Mouse (Mus musculus) intestine, postnatal 0 days (tissue): Measurements from ENCODE around the gene Sfxn5. TPM values are rescaled to one million over a fixed set of nuclear protein-coding genes. Genes with fewer than 3 reads are reported as not detected.

Experiments used
- ATAC-seq: fragments of 200-750 bp; cut with Nextera tagmentation; 2 replicates; pipeline ENCODE4 v1.8.0; 2017; ENCODE audit warnings: mild to moderate bottlenecking, moderate TSS enrichment, moderate library complexity
- H3K27ac ChIP-seq: fragments of 300-500 bp; sonication (generic); 2 replicates; pipeline ENCODE4 v1.5.1; 2014; ENCODE audit warnings: mild to moderate bottlenecking, low read depth, low read length, moderate library complexity
- H3K27me3 ChIP-seq: fragments of 300-500 bp; sonication (generic); replicated peaks from 2 replicates; pipeline ENCODE4 v1.6.1; 2014; ENCODE audit warnings: low read length, mixed read lengths; ENCODE audit not compliant: control insufficient read depth, insufficient read depth
- H3K36me3 ChIP-seq: fragments of 300-500 bp; sonication (generic); 2 replicates; pipeline ENCODE4 v1.6.1; 2014; ENCODE audit warnings: mild to moderate bottlenecking, moderate library complexity; ENCODE audit not compliant: control insufficient read depth, insufficient read depth
- H3K4me1 ChIP-seq: fragments of 300-500 bp; sonication (generic); replicated peaks from 2 replicates; pipeline ENCODE4 v1.6.1; 2014; ENCODE audit warnings: antibody characterized with exemption, low read length, mixed read lengths; ENCODE audit not compliant: control insufficient read depth, insufficient read depth
- H3K4me2 ChIP-seq: fragments of 300-500 bp; sonication (generic); replicated peaks from 2 replicates; pipeline ENCODE4 v1.6.1; 2014; ENCODE audit warnings: low read depth, mild to moderate bottlenecking, moderate library complexity
- H3K4me3 ChIP-seq: fragments of 300-500 bp; sonication (generic); 2 replicates; pipeline ENCODE4 v1.5.1; 2014; ENCODE audit warnings: low read depth, low read length
- H3K9ac ChIP-seq: fragments of 300-500 bp; sonication (generic); 2 replicates; pipeline ENCODE4 v1.6.1; 2014; ENCODE audit warnings: mild to moderate bottlenecking, low read depth, low read length
- H3K9me3 ChIP-seq: fragments of 300-500 bp; sonication (generic); 2 replicates; pipeline ENCODE4 v1.6.1; 2016; ENCODE audit warnings: mixed run types; ENCODE audit not compliant: control insufficient read depth
- CTCF ChIP-seq: sonication (generic); IDR thresholded peaks from 2 replicates; pipeline ENCODE4 v1.5.1; 2016; ENCODE audit warnings: low read depth, mild to moderate bottlenecking, control low read depth, antibody characterized with exemption, moderate library complexity
- WGBS: fragments of 180-500 bp; shearing (Covaris S2); extraction: QIAGEN DNeasy Blood & Tissue Kit; methylation state at CpG from one replicate; pipeline ENCODE4 v1.1.7; 2014; 5-methylcytosine and 5-hydroxymethylcytosine counted together
- polyA plus RNA-seq: library from polyadenylated mRNA; unstranded; fragments of >200 nt; fragmentation: Nextera tagmentation; extraction: Ambion mirVana; gene quantifications from 2 replicates; pipeline ENCODE4 v1.2.1, GENCODE M21; 2015

Sfxn5 gene
- polyA plus RNA-seq, 1 experiment from 2014 or later, result 3.4 TPM

GRCm38 (mm10) chr6:85377876-85378275 lies 44.7 kb upstream of the Sfxn5 start:
- Histone ChIP-seq H3K4me3 (no peak overlapping the region), H3K27me3 (no peaks in the 10 kb centered on the region), H3K9me3 (no peaks in the 10 kb centered on the region), H3K4me2 (peak overlapping the region; percentile 14; the same call in 1 of the 2 replicates), H3K27ac (peak overlapping the region; percentile 82), H3K4me1 (no peaks in the 10 kb centered on the region), H3K9ac (no peak overlapping the region), H3K36me3 (no peaks in the 10 kb centered on the region)
- WGBS, result 32% methylated on average over 5 of the region's 5 CpGs
- ATAC-seq, result peak; percentile 31
- no peak for TF ChIP-seq CTCF

- Histone ChIP-seq H3K27me3 (no peaks in the 10 kb centered on the region), H3K4me1 (no peaks in the 10 kb centered on the region), H3K4me2 (no peak overlapping the region), H3K9me3 (no peaks in the 10 kb centered on the region), H3K36me3 (no peaks in the 10 kb centered on the region), H3K27ac (peak overlapping the region; percentile 30), H3K9ac (no peak overlapping the region), H3K4me3 (no peak overlapping the region)
- 39% methylated on average over 4 of the region's 4 CpGs for WGBS
- TF ChIP-seq CTCF, result no peak
- peak; percentile 1; the same call in 1 of the 2 replicates for ATAC-seq
Observed at GRCm38 (mm10) chr6:85377066-85377734, 44.0 kb upstream of the Sfxn5 start.

- peak overlapping the region; percentile 89 for H3K4me3 ChIP-seq
- peak; percentile 91 for ATAC-seq
- 0 out of 2 replicates have a peak, but pooled peaks cover 9% of the 10 kb centered on the region for H3K4me1 ChIP-seq
- no peaks in the 10 kb centered on the region for H3K9me3 ChIP-seq
- 0 out of 2 replicates have a peak, but pooled peaks cover 7% of the 10 kb centered on the region for H3K36me3 ChIP-seq
- under 1% methylated on average over 19 of the region's 19 CpGs for WGBS
- peak overlapping the region; percentile 94 for H3K4me2 ChIP-seq
- peak overlapping the region; percentile 84; the same call in 1 of the 2 replicates for H3K9ac ChIP-seq
- no peak for TF ChIP-seq CTCF
- 0 out of 2 replicates have a peak overlapping the region, but pooled peaks have one; percentile 9 for H3K27ac ChIP-seq
- H3K27me3 ChIP-seq, result no peaks in the 10 kb centered on the region
Observed at GRCm38 (mm10) chr6:85374734-85375114, 41.5 kb upstream of the Sfxn5 start.

GRCm38 (mm10) chr6:85373951-85374733 lies 40.9 kb upstream of the Sfxn5 start, which contains the start of gene Rab11fip5:
Gene Rab11fip5 (minus strand): TSS chr6:85374634.
- Histone ChIP-seq H3K4me2 (peak within 1 kb of the TSS; percentile 94), H3K9ac (peak within 1 kb of the TSS; percentile 84), H3K27me3 (no peaks in the 10 kb centered on the region), H3K4me1 (peaks cover 14% of the 10 kb centered on the region; the same call in 1 of the 2 replicates), H3K27ac (peak within 1 kb of the TSS; percentile 78), H3K36me3 (0 out of 2 replicates have a peak, but pooled peaks cover 7% of the 10 kb centered on the region), H3K4me3 (peak within 1 kb of the TSS; percentile 89), H3K9me3 (no peaks in the 10 kb centered on the region)
- 4% methylated on average over 70 of the region's 80 CpGs for WGBS
- peak; percentile 9 for ATAC-seq
- no peak for TF ChIP-seq CTCF

- no peak for TF ChIP-seq CTCF
- Histone ChIP-seq H3K9me3 (no peaks in the 10 kb centered on the region), H3K27me3 (no peaks in the 10 kb centered on the region), H3K4me1 (peaks cover 21% of the 10 kb centered on the region; the same call in 1 of the 2 replicates), H3K4me3 (peak overlapping the region; percentile 89), H3K4me2 (peak overlapping the region; percentile 94), H3K9ac (peak overlapping the region; percentile 84), H3K27ac (peak overlapping the region; percentile 78), H3K36me3 (0 out of 2 replicates have a peak, but pooled peaks cover 7% of the 10 kb centered on the region)
- WGBS, result 74% methylated on average over 10 of the region's 10 CpGs
- no peak for ATAC-seq
Observed at GRCm38 (mm10) chr6:85373066-85373860, 40.0 kb upstream of the Sfxn5 start.
